Mouse (Mus musculus): ENCODE measurements around the gene Zp3.

DNA sequence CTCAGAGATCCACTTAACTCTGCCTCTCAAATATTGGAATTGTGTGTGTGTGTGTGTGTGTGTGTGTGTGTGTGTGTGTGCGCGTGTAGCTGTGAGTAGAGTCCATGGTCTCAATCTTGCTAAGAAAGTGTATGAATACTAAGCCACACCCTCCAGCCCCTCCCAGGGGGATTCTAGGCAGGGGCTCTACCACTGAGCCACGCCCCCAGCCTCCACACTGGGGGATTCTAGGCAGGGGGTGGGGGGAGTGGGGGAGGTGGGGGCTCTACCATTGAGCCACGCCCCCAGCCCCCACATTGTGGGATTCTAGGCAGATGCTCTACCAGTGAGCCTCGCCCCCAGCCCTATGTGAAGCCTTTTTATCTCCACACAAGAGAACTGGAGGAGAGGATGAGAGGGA lies 33.3 kb upstream of the Zp3 start:
- TF ChIP-seq POLR2A (IDR thresholded peaks at IDR 0.05; ENCODE audit: borderline replicate concordance, control insufficient read depth, low read depth, low read length) (no peak), CTCF (IDR thresholded peaks at IDR 0.05; ENCODE audit: control insufficient read depth, insufficient read depth, low read length) (no peak)
